Mouse (Mus musculus) forebrain, embryonic 14.5 days (tissue): ENCODE results near the gene Cables2. TPM values are rescaled to one million over a fixed set of nuclear protein-coding genes. Genes with fewer than 3 reads are reported as not detected.
"Not testable (repeated sequence)": the region's sequence is repeated elsewhere in the genome, so short reads cannot be mapped to it uniquely, and the experiment has no call there.

ENCODE experiments used
- ATAC-seq: fragments of 200-750 bp; cut with Nextera tagmentation; 2 replicates; pipeline ENCODE4 v1.8.0; 2017; ENCODE audit warnings: mild to moderate bottlenecking, moderate library complexity
- DNase-seq: peaks from one replicate; pipeline ENCODE4 v3.0.0-alpha.2; 2015; ENCODE audit warnings: low spot score
- H3K27ac ChIP-seq: fragments of 300-500 bp; sonication (generic); 2 replicates; pipeline ENCODE4 v1.5.1; 2014; ENCODE audit warnings: low read depth, mild to moderate bottlenecking, control low read depth, low read length, moderate library complexity
- H3K27me3 ChIP-seq: fragments of 300-500 bp; sonication (generic); replicated peaks from 2 replicates; pipeline ENCODE4 v1.6.1; 2014; ENCODE audit warnings: low read length, control low read depth, mixed read lengths; ENCODE audit not compliant: control insufficient read depth, insufficient read depth
- H3K36me3 ChIP-seq: fragments of 300-500 bp; sonication (generic); 2 replicates; pipeline ENCODE4 v1.6.1; 2014; ENCODE audit warnings: low read length, control low read depth; ENCODE audit not compliant: control insufficient read depth, insufficient read depth
- H3K4me1 ChIP-seq: fragments of 300-500 bp; sonication (generic); 2 replicates; pipeline ENCODE4 v1.6.1; 2014; ENCODE audit warnings: antibody characterized with exemption, low read length, control low read depth; ENCODE audit not compliant: control insufficient read depth, insufficient read depth
- H3K4me2 ChIP-seq: fragments of 300-500 bp; sonication (generic); 2 replicates; pipeline ENCODE4 v1.6.1; 2014; ENCODE audit warnings: mild to moderate bottlenecking, control low read depth, low read length
- H3K4me3 ChIP-seq: fragments of 300-500 bp; sonication (generic); 2 replicates; pipeline ENCODE4 v1.5.1; 2014; ENCODE audit warnings: low read depth, low read length, control low read depth
- H3K9ac ChIP-seq: fragments of 300-500 bp; sonication (generic); 2 replicates; pipeline ENCODE4 v1.6.1; 2014; ENCODE audit warnings: mild to moderate bottlenecking, low read length, control low read depth, moderate library complexity
- H3K9me3 ChIP-seq: fragments of 300-500 bp; sonication (generic); replicated peaks from 2 replicates; pipeline ENCODE4 v1.6.1; 2016; ENCODE audit warnings: low read length, control low read depth, mixed read lengths; ENCODE audit not compliant: control insufficient read depth
- WGBS: fragments of 180-500 bp; shearing (Covaris S2); extraction: QIAGEN DNeasy Blood & Tissue Kit; methylation state at CpG from one replicate; pipeline ENCODE4 v1.1.7; 2014; 5-methylcytosine and 5-hydroxymethylcytosine counted together
- polyA plus RNA-seq: library from polyadenylated mRNA; unstranded; fragments of >200 nt; fragmentation: Nextera tagmentation; extraction: Ambion mirVana; gene quantifications from 2 replicates; pipeline ENCODE4 v1.2.1, GENCODE M21; 2014

The Cables2 gene
- polyA plus RNA-seq, 1 experiment from 2014 or later: 14.5 TPM

GRCm38 (mm10) chr2:180260610-180261480 is 12.5 kb downstream of the Cables2 start:
- ATAC-seq: no peak
- no peak for DNase-seq
- H3K9ac ChIP-seq: no peak overlapping the region
- H3K27me3 ChIP-seq: no peaks in the 10 kb centered on the region
- H3K9me3 ChIP-seq: no peaks in the 10 kb centered on the region
- H3K4me3 ChIP-seq: no peak overlapping the region
- 75% methylated on average over 8 of the region's 8 CpGs for WGBS
- H3K27ac ChIP-seq: no peak overlapping the region
- H3K36me3 ChIP-seq: peaks cover 63% of the 10 kb centered on the region
- H3K4me1 ChIP-seq: peaks cover 7% of the 10 kb centered on the region; the same call in 1 of the 2 replicates
- no peak overlapping the region for H3K4me2 ChIP-seq

- H3K27ac ChIP-seq, ATAC-seq, H3K4me1 ChIP-seq, H3K9ac ChIP-seq, H3K9me3 ChIP-seq, H3K4me3 ChIP-seq, DNase-seq, H3K4me2 ChIP-seq, H3K27me3 ChIP-seq: not testable (repeated sequence)
- peaks cover 62% of the 10 kb centered on the region for H3K36me3 ChIP-seq
- 76% methylated on average over 17 of the region's 17 CpGs for WGBS
These were observed 13.3 kb downstream of the Cables2 start for GRCm38 (mm10) chr2:180259826-180260609.

GRCm38 (mm10) chr2:180258951-180259484 is 14.3 kb downstream of the Cables2 start:
- H3K27ac ChIP-seq, H3K27me3 ChIP-seq, H3K4me1 ChIP-seq, H3K9me3 ChIP-seq, DNase-seq, H3K4me3 ChIP-seq, H3K4me2 ChIP-seq, ATAC-seq, H3K9ac ChIP-seq: not testable (repeated sequence)
- H3K36me3 ChIP-seq: peaks cover 58% of the 10 kb centered on the region
- WGBS: 79% methylated on average over 10 of the region's 10 CpGs

GRCm38 (mm10) chr2:180257963-180258865 is 15.1 kb downstream of the Cables2 start:
- peak overlapping the region; percentile 89 for H3K9ac ChIP-seq
- WGBS: 55% methylated on average over 11 of the region's 11 CpGs

GRCm38 (mm10) chr2:180257001-180257521 is 16.2 kb downstream of the Cables2 start, which contains the start of gene Rps21:
Gene Rps21 (plus strand): TSS chr2:180257377.
- Histone ChIP-seq H3K9ac (peak within 1 kb of the TSS; percentile 89), H3K27ac (peak within 1 kb of the TSS; percentile 90), H3K4me2 (peak within 1 kb of the TSS; percentile 86), H3K4me3 (peak within 1 kb of the TSS; percentile 84), H3K27me3 (no peaks in the 10 kb centered on the region), H3K4me1 (peaks cover 7% of the 10 kb centered on the region; the same call in 1 of the 2 replicates), H3K36me3 (peaks cover 38% of the 10 kb centered on the region), H3K9me3 (no peaks in the 10 kb centered on the region)
- DNase-seq: peak; percentile 100
- ATAC-seq: peak; percentile 97
- under 1% methylated on average over 38 of the region's 38 CpGs for WGBS

More at GRCm38 (mm10) chr2:180257963-180258865, 15.1 kb downstream of the Cables2 start:
- H3K4me2 ChIP-seq: peak overlapping the region; percentile 81
- peaks cover 50% of the 10 kb centered on the region for H3K36me3 ChIP-seq
- no peaks in the 10 kb centered on the region for H3K9me3 ChIP-seq
- H3K27ac ChIP-seq: peak overlapping the region; percentile 70
- DNase-seq (no peak), ATAC-seq (no peak)
- peak overlapping the region; percentile 84 for H3K4me3 ChIP-seq
- no peaks in the 10 kb centered on the region for H3K27me3 ChIP-seq
- H3K4me1 ChIP-seq: peaks cover 7% of the 10 kb centered on the region; the same call in 1 of the 2 replicates

GRCm38 (mm10) chr2:180256296-180257000 is 16.8 kb downstream of the Cables2 start:
- H3K36me3 ChIP-seq: peaks cover 32% of the 10 kb centered on the region
- no peak for DNase-seq
- H3K9me3 ChIP-seq: no peaks in the 10 kb centered on the region
- H3K27me3 ChIP-seq: no peaks in the 10 kb centered on the region
- H3K4me1 ChIP-seq: peaks cover 7% of the 10 kb centered on the region; the same call in 1 of the 2 replicates
- peak overlapping the region; percentile 84 for H3K4me3 ChIP-seq
- peak overlapping the region; percentile 90 for H3K27ac ChIP-seq
- peak; percentile 60 for ATAC-seq
- 25% methylated on average over 26 of the region's 26 CpGs for WGBS
- peak overlapping the region; percentile 86 for H3K4me2 ChIP-seq
- H3K9ac ChIP-seq: peak overlapping the region; percentile 80

GRCm38 (mm10) chr2:180255701-180256100 is 17.6 kb downstream of the Cables2 start:
- no peak overlapping the region for H3K27ac ChIP-seq
- H3K4me2 ChIP-seq: peak overlapping the region; percentile 86
- H3K36me3 ChIP-seq: peaks cover 24% of the 10 kb centered on the region
- no peak overlapping the region for H3K4me3 ChIP-seq
- DNase-seq (no peak), ATAC-seq (no peak)
- peaks cover 7% of the 10 kb centered on the region; the same call in 1 of the 2 replicates for H3K4me1 ChIP-seq
- WGBS: 90% methylated on average over 9 of the region's 9 CpGs
- no peak overlapping the region for H3K9ac ChIP-seq
- no peaks in the 10 kb centered on the region for H3K27me3 ChIP-seq
- H3K9me3 ChIP-seq: no peaks in the 10 kb centered on the region
